ENCODE assay signal across 16 mouse cellular contexts in the genomic region with DNA sequence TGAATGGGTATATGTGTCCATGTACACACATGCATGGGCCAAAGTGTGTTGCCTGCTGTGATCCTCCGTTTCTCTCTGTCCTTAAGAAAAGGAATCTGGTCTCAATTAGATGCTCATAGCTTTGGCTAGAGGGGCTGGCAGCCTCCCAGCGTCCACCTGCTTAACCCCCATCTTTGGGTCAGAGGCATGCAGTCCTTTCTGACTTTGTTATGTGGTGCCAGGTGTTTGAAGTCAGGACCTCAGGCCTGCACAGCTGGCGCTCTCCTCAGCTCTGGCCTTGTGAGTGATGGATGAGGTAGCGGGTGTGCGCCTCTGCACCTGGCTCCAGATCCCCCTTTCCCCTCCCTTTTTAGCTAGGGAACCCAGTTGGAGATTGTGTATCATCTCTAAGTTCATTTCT. TPM values are rescaled to one million over a fixed set of nuclear protein-coding genes. Genes with fewer than 3 reads are reported as not detected.
DNase-seq lines count a peak whose midpoint lies in the region; ATAC-seq and TF ChIP-seq lines count a peak whose summit lies in the region.
"Had no signal": no experiment of that assay in that cellular context is flagged by ENCODE, and none has a peak within 500 bp of the region (broad histone marks: within the 10 kb centered on the region; RNA-seq: fewer than 3 reads in every experiment).

No protein-coding gene starts in this region.

- no peak overlapping the region for H3K9ac ChIP-seq in embryonic facial prominence, embryonic 15.5 days
- H3K9ac ChIP-seq in forebrain, postnatal 0 days = no peak overlapping the region
- H3K9ac ChIP-seq: heart, embryonic 13.5 days; liver, embryonic 12.5 days; lung, embryonic 15.5 days had no signal

- WGBS in embryonic facial prominence, embryonic 15.5 days = 40% methylated on average over 5 of the region's 5 CpGs
- 68% methylated on average over 5 of the region's 5 CpGs for WGBS in forebrain, postnatal 0 days

- H3ac ChIP-seq in myocyte (ENCODE audit: control insufficient read depth, insufficient read length) = no peak overlapping the region

- H3K9me3 ChIP-seq in embryonic facial prominence, embryonic 15.5 days (replicated peaks) = no peaks in the 10 kb centered on the region
- no peaks in the 10 kb centered on the region for H3K9me3 ChIP-seq in forebrain, postnatal 0 days (ENCODE audit: low read length)
- H3K9me3 ChIP-seq: heart, embryonic 13.5 days; liver, embryonic 12.5 days; lung, embryonic 15.5 days had no signal

- H3K79me2 ChIP-seq in myocyte (ENCODE audit: control insufficient read depth, insufficient read depth) = no peaks in the 10 kb centered on the region

- no peak for TF ChIP-seq POLR2A in brain, embryonic 14.5 days (IDR thresholded peaks at IDR 0.05; ENCODE audit: borderline replicate concordance, extremely low read depth, insufficient read depth, insufficient read length, poor library complexity, severe bottlenecking)
- TF ChIP-seq POLR2A in myocyte (IDR thresholded peaks at IDR 0.05; ENCODE audit: insufficient read length, low read depth) = no peak

- peak; percentile 59; the same call in 1 of the 2 replicates for ATAC-seq in embryonic facial prominence, embryonic 15.5 days (ENCODE audit: insufficient number of reproducible peaks, low FRiP score, low TSS enrichment, low read depth)
- ATAC-seq in forebrain, postnatal 0 days = no peak
- ATAC-seq: liver, embryonic 12.5 days had no signal

- no peaks in the 10 kb centered on the region for H3K27me3 ChIP-seq in embryonic facial prominence, embryonic 15.5 days
- H3K27me3 ChIP-seq in myocyte (ENCODE audit: control insufficient read depth, insufficient read depth, insufficient read length) = no peaks in the 10 kb centered on the region
- H3K27me3 ChIP-seq in forebrain, postnatal 0 days (ENCODE audit: insufficient read depth, low read length) = no peaks in the 10 kb centered on the region
- H3K27me3 ChIP-seq: liver, embryonic 12.5 days; lung, embryonic 15.5 days had no signal

- no peak overlapping the region for H3K4me2 ChIP-seq in embryonic facial prominence, embryonic 15.5 days (replicated peaks)
- H3K4me2 ChIP-seq in myocyte (ENCODE audit: low read depth) = no peak overlapping the region
- H3K4me2 ChIP-seq in forebrain, postnatal 0 days (ENCODE audit: low read depth) = no peak overlapping the region
- H3K4me2 ChIP-seq: heart, embryonic 13.5 days; liver, embryonic 12.5 days; lung, embryonic 15.5 days had no signal

- no peaks in the 10 kb centered on the region for H3K4me1 ChIP-seq in embryonic facial prominence, embryonic 15.5 days
- H3K4me1 ChIP-seq in forebrain, postnatal 0 days (ENCODE audit: insufficient read depth) = no peaks in the 10 kb centered on the region
- H3K4me1 ChIP-seq: heart, embryonic 13.5 days had no signal

- no peak overlapping the region for H3K4me3 ChIP-seq in embryonic facial prominence, embryonic 15.5 days (replicated peaks)
- H3K4me3 ChIP-seq in myocyte = no peak overlapping the region
- no peak overlapping the region for H3K4me3 ChIP-seq in forebrain, postnatal 0 days (ENCODE audit: low read depth, low read length)
- H3K4me3 ChIP-seq: heart, embryonic 13.5 days; layer of hippocampus, adult 2 months; left cerebral cortex, adult 2 months; liver, embryonic 12.5 days; lung, embryonic 15.5 days had no signal

- no peak for TF ChIP-seq CTCF in brain, embryonic 14.5 days (IDR thresholded peaks at IDR 0.05; ENCODE audit: borderline replicate concordance, extremely low read depth, insufficient read depth, insufficient read length)
- no peak for TF ChIP-seq CTCF in forebrain, postnatal 0 days (IDR thresholded peaks at IDR 0.05; ENCODE audit: low read depth)

- DNase-seq in right cerebral cortex, postnatal 10 days (ENCODE audit: low spot score in 2 of 2) = peak; percentile 13 to 14
- DNase-seq in right cerebral cortex, postnatal 25 days = no peak
- DNase-seq in brain, embryonic 14.5 days (ENCODE audit: low read depth) = peak; percentile 30
- DNase-seq in forebrain, postnatal 0 days = no peak
- DNase-seq in layer of hippocampus, adult 18-20 months (ENCODE audit: low spot score in 2 of 2) = no peak
- DNase-seq: heart, postnatal 4 days; kidney, adult 9 months; right cerebral cortex, adult 18-20 months had no signal

- H3K27ac ChIP-seq in embryonic facial prominence, embryonic 15.5 days (replicated peaks) = no peak overlapping the region
- no peak overlapping the region for H3K27ac ChIP-seq in forebrain, postnatal 0 days (ENCODE audit: low read depth, low read length)
- H3K27ac ChIP-seq: heart, embryonic 13.5 days; layer of hippocampus, adult 2 months; left cerebral cortex, adult 2 months; liver, embryonic 12.5 days; lung, embryonic 15.5 days had no signal

- H3K36me3 ChIP-seq in embryonic facial prominence, embryonic 15.5 days = no peaks in the 10 kb centered on the region
- no peaks in the 10 kb centered on the region for H3K36me3 ChIP-seq in myocyte (ENCODE audit: control insufficient read depth, insufficient read depth)
- H3K36me3 ChIP-seq in forebrain, postnatal 0 days (ENCODE audit: insufficient read depth) = no peaks in the 10 kb centered on the region
- H3K36me3 ChIP-seq: heart, embryonic 13.5 days; liver, embryonic 12.5 days; lung, embryonic 15.5 days had no signal

TF ChIP-seq in myocyte, 11 proteins besides CTCF, POLR2A, EP300 and RAD21:
- no peak for TF ChIP-seq MAX (IDR thresholded peaks at IDR 0.05; ENCODE audit: low read depth)
- no peak for TF ChIP-seq SRF (IDR thresholded peaks at IDR 0.05; ENCODE audit: control insufficient read depth, insufficient read length, low read depth)
- no peak for TF ChIP-seq E2F4 (IDR thresholded peaks at IDR 0.05; ENCODE audit: insufficient read depth)
- peak in 2 of 3 experiments; percentile 28 to 76 for TF ChIP-seq MYOG (IDR thresholded peaks at IDR 0.05; ENCODE audit: control insufficient read depth in 1 of 3, insufficient read depth in 1 of 3, insufficient read length in 2 of 3, low read depth in 2 of 3)
- no peak for TF ChIP-seq USF1 (IDR thresholded peaks at IDR 0.05; ENCODE audit: low read depth)
- peak in 2 of 3 experiments; percentile 83 to 85 for TF ChIP-seq MYOD1 (IDR thresholded peaks at IDR 0.05; ENCODE audit: control insufficient read depth in 1 of 3, insufficient read length in 2 of 3, low read depth in 2 of 3)
- peak; percentile 53 for TF ChIP-seq TCF12 (IDR thresholded peaks at IDR 0.05; ENCODE audit: insufficient read depth, poor library complexity, severe bottlenecking)
- TF ChIP-seq POLR2AphosphoS2 (IDR thresholded peaks at IDR 0.05; ENCODE audit: insufficient read length, low read depth) = no peak
- no peak for TF ChIP-seq CEBPB (IDR thresholded peaks at IDR 0.05; ENCODE audit: insufficient read depth, poor library complexity, severe bottlenecking)
- no peak for TF ChIP-seq REST (IDR thresholded peaks at IDR 0.05; ENCODE audit: insufficient read depth, insufficient read length)
- TF ChIP-seq TCF3 (IDR thresholded peaks at IDR 0.05; ENCODE audit: insufficient read length, low read depth) = no peak

RNA-seq across cellular contexts. Expression of a gene that starts 4.1 kb away (rescaled TPM):
- polyA plus RNA-seq in brain, embryonic 14.5 days (2012; rRNA removed) = 0.23 and 0.49 TPM in 2 replicates
- polyA plus RNA-seq in embryonic facial prominence, embryonic 15.5 days (2015; fragmentation: Nextera tagmentation; extraction: Ambion mirVana) = 3.4 and 4.5 TPM in 2 replicates
- 6.8 TPM for polyA plus RNA-seq in myocyte (2012; fragmentation: generic; extraction: Trizol)
- not detected in 2 replicates for total RNA-seq in forebrain, postnatal 0 days (2014; rRNA removed)
- 0.13 TPM in 1 of 2 replicates, not detected in the other for polyA plus RNA-seq in forebrain, postnatal 0 days (2015; fragmentation: Nextera tagmentation; extraction: Ambion mirVana)
- not detected for total RNA-seq in layer of hippocampus, adult 18-20 months (2021)
- polyA plus RNA-seq: testis, adult 2 months had no signal

RNA-seq across cellular contexts. Expression of a gene that starts 27.3 kb away (rescaled TPM):
- polyA plus RNA-seq in brain, embryonic 14.5 days (2012; rRNA removed) = 23.9 and 28.9 TPM in 2 replicates
- 347 and 357 TPM in 2 replicates for polyA plus RNA-seq in embryonic facial prominence, embryonic 15.5 days (2015; fragmentation: Nextera tagmentation; extraction: Ambion mirVana)
- polyA plus RNA-seq in myocyte (2012; fragmentation: generic; extraction: Trizol) = 2,069 TPM
- 15.3 and 20.0 TPM in 2 replicates for total RNA-seq in forebrain, postnatal 0 days (2014; rRNA removed)
- polyA plus RNA-seq in forebrain, postnatal 0 days (2015; fragmentation: Nextera tagmentation; extraction: Ambion mirVana) = 94.3 and 121 TPM in 2 replicates
- total RNA-seq in layer of hippocampus, adult 18-20 months (2021) = 10 to 100 TPM; 21.3 to 24.7 TPM

Comparison
In these comparisons a context has a peak if more than half of its experiments do, and no peak if none do; other contexts are left out.
1. DNase-seq: peak in right cerebral cortex, postnatal 10 days (2 of 2) and brain, embryonic 14.5 days (single experiment); none in right cerebral cortex, postnatal 25 days (single experiment), forebrain, postnatal 0 days (single experiment) and layer of hippocampus, adult 18-20 months (0 of 2).